Mouse (Mus musculus): ENCODE data around the gene Acbd4. TPM values are rescaled to one million over a fixed set of nuclear protein-coding genes. Genes with fewer than 3 reads are reported as not detected.
A peak's percentile ranks its signal among the peaks of the same experiment; 100 is the strongest.

Acbd4 gene
- polyA plus RNA-seq, 1 experiment = 17.9 TPM

- H3K4me3 ChIP-seq (ENCODE audit: extremely low read depth, insufficient read depth, insufficient read length) = no peak overlapping the region
- DNase-seq (ENCODE audit: low read depth in 1 of 2, low spot score in 2 of 2) = no peak
- H3K4me1 ChIP-seq (ENCODE audit: control insufficient read depth, insufficient read depth, insufficient read length) = peaks cover 8% of the 10 kb centered on the region
- H3K36me3 ChIP-seq (ENCODE audit: control insufficient read depth, insufficient read depth, low read length) = no peaks in the 10 kb centered on the region
- H3K27me3 ChIP-seq (ENCODE audit: control insufficient read depth, insufficient read depth, low read length) = no peaks in the 10 kb centered on the region; the same call in 1 of the 2 replicates
- 91% methylated on average over 6 of the region's 6 CpGs for WGBS
- no peak for TF ChIP-seq CTCF (IDR thresholded peaks at IDR 0.05; ENCODE audit: extremely low read depth, insufficient read depth, insufficient read length, insufficient replicate concordance)
- no peak for TF ChIP-seq POLR2A (IDR thresholded peaks at IDR 0.05; ENCODE audit: low read depth, low read length)
- H3K27ac ChIP-seq (ENCODE audit: insufficient read depth, low read length) = no peak overlapping the region
Observed at GRCm38 (mm10) chr11:103081631-103082030, 19.9 kb upstream of the Acbd4 start.

- no peaks in the 10 kb centered on the region for H3K36me3 ChIP-seq (ENCODE audit: control insufficient read depth, insufficient read depth, low read length)
- peaks cover 13% of the 10 kb centered on the region; the same call in 1 of the 2 replicates for H3K4me1 ChIP-seq (ENCODE audit: control insufficient read depth, insufficient read depth, insufficient read length)
- 55% methylated on average over 7 of the region's 7 CpGs for WGBS
- no peak overlapping the region for H3K27ac ChIP-seq (ENCODE audit: insufficient read depth, low read length)
- H3K27me3 ChIP-seq (ENCODE audit: control insufficient read depth, insufficient read depth, low read length) = no peaks in the 10 kb centered on the region
- H3K4me3 ChIP-seq (ENCODE audit: extremely low read depth, insufficient read depth, insufficient read length) = no peak overlapping the region
- no peak for TF ChIP-seq POLR2A (IDR thresholded peaks at IDR 0.05; ENCODE audit: low read depth, low read length)
- TF ChIP-seq CTCF (IDR thresholded peaks at IDR 0.05; ENCODE audit: extremely low read depth, insufficient read depth, insufficient read length, insufficient replicate concordance) = no peak
- DNase-seq (ENCODE audit: low read depth in 1 of 2, low spot score in 2 of 2) = no peak
Observed at GRCm38 (mm10) chr11:103093306-103093705, 8.2 kb upstream of the Acbd4 start.

GRCm38 (mm10) chr11:103093862-103094833, 7.3 kb upstream of the Acbd4 start:
- WGBS = 33% methylated on average over 20 of the region's 20 CpGs
- TF ChIP-seq POLR2A (IDR thresholded peaks at IDR 0.05; ENCODE audit: low read depth, low read length) (no peak), CTCF (IDR thresholded peaks at IDR 0.05; ENCODE audit: extremely low read depth, insufficient read depth, insufficient read length, insufficient replicate concordance) (no peak)
- peak in 1 of 2 experiments; percentile 45 for DNase-seq (ENCODE audit: low read depth in 1 of 2, low spot score in 2 of 2)
- H3K4me1 ChIP-seq (ENCODE audit: control insufficient read depth, insufficient read depth, insufficient read length) = peaks cover 13% of the 10 kb centered on the region; the same call in 1 of the 2 replicates
- no peaks in the 10 kb centered on the region for H3K27me3 ChIP-seq (ENCODE audit: control insufficient read depth, insufficient read depth, low read length)
- H3K27ac ChIP-seq (ENCODE audit: insufficient read depth, low read length) = peak overlapping the region; percentile 22; the same call in 1 of the 2 replicates
- H3K4me3 ChIP-seq (ENCODE audit: extremely low read depth, insufficient read depth, insufficient read length) = no peak overlapping the region
- no peaks in the 10 kb centered on the region for H3K36me3 ChIP-seq (ENCODE audit: control insufficient read depth, insufficient read depth, low read length)

GRCm38 (mm10) chr11:103095107-103095670, 6.3 kb upstream of the Acbd4 start:
- TF ChIP-seq POLR2A (IDR thresholded peaks at IDR 0.05; ENCODE audit: low read depth, low read length) = no peak
- Histone ChIP-seq H3K27ac (ENCODE audit: insufficient read depth, low read length) (no peak overlapping the region), H3K4me3 (ENCODE audit: extremely low read depth, insufficient read depth, insufficient read length) (no peak overlapping the region), H3K4me1 (ENCODE audit: control insufficient read depth, insufficient read depth, insufficient read length) (peaks cover 13% of the 10 kb centered on the region; the same call in 1 of the 2 replicates), H3K36me3 (ENCODE audit: control insufficient read depth, insufficient read depth, low read length) (no peaks in the 10 kb centered on the region), H3K27me3 (ENCODE audit: control insufficient read depth, insufficient read depth, low read length) (no peaks in the 10 kb centered on the region)
- no peak for DNase-seq (ENCODE audit: low read depth in 1 of 2, low spot score in 2 of 2)
- 79% methylated on average over 9 of the region's 9 CpGs for WGBS

GRCm38 (mm10) chr11:103095801-103096200, 5.7 kb upstream of the Acbd4 start:
- TF ChIP-seq POLR2A (IDR thresholded peaks at IDR 0.05; ENCODE audit: low read depth, low read length) = no peak
- no peak for TF ChIP-seq CTCF (IDR thresholded peaks at IDR 0.05; ENCODE audit: extremely low read depth, insufficient read depth, insufficient read length, insufficient replicate concordance)
- Histone ChIP-seq H3K27me3 (ENCODE audit: control insufficient read depth, insufficient read depth, low read length) (no peaks in the 10 kb centered on the region), H3K4me1 (ENCODE audit: control insufficient read depth, insufficient read depth, insufficient read length) (peaks cover 13% of the 10 kb centered on the region; the same call in 1 of the 2 replicates), H3K27ac (ENCODE audit: insufficient read depth, low read length) (no peak overlapping the region), H3K36me3 (ENCODE audit: control insufficient read depth, insufficient read depth, low read length) (no peaks in the 10 kb centered on the region), H3K4me3 (ENCODE audit: extremely low read depth, insufficient read depth, insufficient read length) (no peak overlapping the region)
- 93% methylated on average over 6 of the region's 6 CpGs for WGBS
- no peak for DNase-seq (ENCODE audit: low read depth in 1 of 2, low spot score in 2 of 2)

GRCm38 (mm10) chr11:103096979-103097894, 4.2 kb upstream of the Acbd4 start:
- no peaks in the 10 kb centered on the region for H3K36me3 ChIP-seq (ENCODE audit: control insufficient read depth, insufficient read depth, low read length)
- peaks cover 21% of the 10 kb centered on the region for H3K4me1 ChIP-seq (ENCODE audit: control insufficient read depth, insufficient read depth, insufficient read length)
- TF ChIP-seq POLR2A (IDR thresholded peaks at IDR 0.05; ENCODE audit: low read depth, low read length) = no peak
- TF ChIP-seq CTCF (IDR thresholded peaks at IDR 0.05; ENCODE audit: extremely low read depth, insufficient read depth, insufficient read length, insufficient replicate concordance) = no peak
- no peak overlapping the region for H3K27ac ChIP-seq (ENCODE audit: insufficient read depth, low read length)
- no peak for DNase-seq (ENCODE audit: low read depth in 1 of 2, low spot score in 2 of 2)
- 80% methylated on average over 22 of the region's 22 CpGs for WGBS
- H3K4me3 ChIP-seq (ENCODE audit: extremely low read depth, insufficient read depth, insufficient read length) = no peak overlapping the region
- H3K27me3 ChIP-seq (ENCODE audit: control insufficient read depth, insufficient read depth, low read length) = peaks cover 6% of the 10 kb centered on the region

Data from spleen, adult 2 months (tissue).